ENCODE assay signal across 14 mouse cellular contexts in the genomic region with DNA sequence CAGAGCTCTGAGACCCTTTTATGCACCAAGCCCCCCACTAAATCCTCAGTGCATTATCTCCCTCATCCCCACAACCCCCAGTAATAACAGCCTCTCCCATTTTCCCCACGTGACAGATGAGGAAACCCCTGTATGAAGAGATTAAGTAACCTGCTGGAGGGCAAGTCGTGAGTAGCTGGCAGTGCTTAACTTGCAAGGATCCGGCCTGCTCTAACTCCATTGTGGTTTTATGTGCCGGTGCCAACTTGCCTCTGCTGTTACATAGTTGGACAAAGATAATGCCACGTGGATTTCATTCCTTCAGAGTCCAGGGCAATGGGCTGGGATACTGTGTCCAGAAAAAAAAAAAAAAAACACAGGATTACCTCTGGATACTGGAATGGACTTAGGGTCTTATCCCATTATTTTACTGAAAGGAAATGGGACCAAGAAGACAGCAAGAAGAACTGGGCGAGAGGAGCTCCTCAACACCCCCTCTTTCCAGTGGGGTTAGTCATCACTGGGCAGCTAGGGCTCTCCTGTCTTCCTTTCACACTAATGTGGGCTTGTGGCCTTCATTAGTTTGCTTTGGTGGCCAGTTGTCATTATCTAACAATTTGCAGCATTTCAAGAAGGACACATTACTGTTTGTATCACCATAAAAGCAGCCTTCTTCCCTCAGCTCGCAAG. TPM values are rescaled to one million over a fixed set of nuclear protein-coding genes. Genes with fewer than 3 reads are reported as not detected.
DNase-seq lines count a peak whose midpoint lies in the region; ATAC-seq and TF ChIP-seq lines count a peak whose summit lies in the region.
"Had no signal": no experiment of that assay in that cellular context is flagged by ENCODE, and none has a peak within 500 bp of the region (broad histone marks: within the 10 kb centered on the region; RNA-seq: fewer than 3 reads in every experiment).

No protein-coding gene starts in this region.

- H3K4me3 ChIP-seq in kidney, embryonic 16.5 days (ENCODE audit: low read length): no peak overlapping the region
- no peak overlapping the region for H3K4me3 ChIP-seq in embryonic facial prominence, embryonic 15.5 days (replicated peaks)
- no peak overlapping the region for H3K4me3 ChIP-seq in left cerebral cortex, adult 2 months
- H3K4me3 ChIP-seq: forebrain, embryonic 10.5 days; liver, embryonic 15.5 days had no signal

- no peak overlapping the region for H3K27ac ChIP-seq in kidney, embryonic 16.5 days (ENCODE audit: low read length)
- H3K27ac ChIP-seq in embryonic facial prominence, embryonic 15.5 days (replicated peaks): peak overlapping the region; percentile 65
- no peak overlapping the region for H3K27ac ChIP-seq in left cerebral cortex, adult 2 months
- H3K27ac ChIP-seq: forebrain, embryonic 10.5 days; liver, embryonic 15.5 days had no signal

- H3K9me3 ChIP-seq in kidney, embryonic 16.5 days (ENCODE audit: low read length): no peaks in the 10 kb centered on the region
- no peaks in the 10 kb centered on the region for H3K9me3 ChIP-seq in embryonic facial prominence, embryonic 15.5 days (replicated peaks)
- H3K9me3 ChIP-seq: forebrain, embryonic 10.5 days; liver, embryonic 15.5 days had no signal

- H3K4me2 ChIP-seq in kidney, embryonic 16.5 days (replicated peaks; ENCODE audit: low read depth, low read length): 0 out of 2 replicates have a peak overlapping the region, but pooled peaks have one; percentile 11
- 0 out of 2 replicates have a peak overlapping the region, but pooled peaks have one; percentile 1 for H3K4me2 ChIP-seq in embryonic facial prominence, embryonic 15.5 days (replicated peaks)
- H3K4me2 ChIP-seq: liver, embryonic 15.5 days had no signal

- H3K36me3 ChIP-seq in kidney, embryonic 16.5 days (ENCODE audit: insufficient read depth, low read length): no peaks in the 10 kb centered on the region
- H3K36me3 ChIP-seq in embryonic facial prominence, embryonic 15.5 days: no peaks in the 10 kb centered on the region
- H3K36me3 ChIP-seq: forebrain, embryonic 10.5 days; liver, embryonic 15.5 days had no signal

- H3K27me3 ChIP-seq in kidney, embryonic 16.5 days (ENCODE audit: insufficient read depth, low read length): no peaks in the 10 kb centered on the region
- H3K27me3 ChIP-seq in embryonic facial prominence, embryonic 15.5 days: no peaks in the 10 kb centered on the region
- H3K27me3 ChIP-seq: liver, embryonic 15.5 days had no signal

- no peak for ATAC-seq in kidney, embryonic 16.5 days (ENCODE audit: low FRiP score, low TSS enrichment)
- ATAC-seq in embryonic facial prominence, embryonic 15.5 days (ENCODE audit: insufficient number of reproducible peaks, low FRiP score, low TSS enrichment, low read depth): no peak

- no peak overlapping the region for H3K9ac ChIP-seq in kidney, embryonic 16.5 days (replicated peaks; ENCODE audit: low read length)
- no peak overlapping the region for H3K9ac ChIP-seq in embryonic facial prominence, embryonic 15.5 days
- H3K9ac ChIP-seq: liver, embryonic 15.5 days had no signal

- no peaks in the 10 kb centered on the region for H3K4me1 ChIP-seq in kidney, embryonic 16.5 days (ENCODE audit: insufficient read depth, low read length)
- peaks cover 7% of the 10 kb centered on the region for H3K4me1 ChIP-seq in embryonic facial prominence, embryonic 15.5 days
- H3K4me1 ChIP-seq: forebrain, embryonic 10.5 days had no signal

- no peak for TF ChIP-seq CTCF in left cerebral cortex, adult 2 months (IDR thresholded peaks at IDR 0.05)

- peak; percentile 21 for DNase-seq in adrenal gland, postnatal 10 days
- DNase-seq in adrenal gland, postnatal 14 days: no peak
- no peak for DNase-seq in kidney, postnatal 14 days
- DNase-seq in skeletal muscle tissue, adult 2 months (ENCODE audit: low read depth, low spot score): peak; percentile 10
- no peak for DNase-seq in thymus, postnatal 25 days
- DNase-seq in left cerebral cortex, adult 2 months (ENCODE audit: extremely low spot score in 1 of 2, low spot score in 2 of 2): no peak
- DNase-seq: cerebellum, postnatal 25 days; gastrocnemius, postnatal 14 days; layer of hippocampus, adult 9-11 months; thymus, postnatal 36 days had no signal

- WGBS in kidney, embryonic 16.5 days: 69% methylated on average over 7 of the region's 7 CpGs
- 41% methylated on average over 7 of the region's 7 CpGs for WGBS in embryonic facial prominence, embryonic 15.5 days

- intact Hi-C loops in left cerebral cortex, adult 2 months (cut with DNase I): no loop called here

RNA-seq across cellular contexts. Expression of gene Fzd5, which starts 18.6 kb away (rescaled TPM):
- total RNA-seq in adrenal gland, postnatal 10 days (2021): 10 to 100 TPM; 12.1 to 13.7 TPM
- 12.8 and 14.4 TPM in 2 replicates for total RNA-seq in adrenal gland, postnatal 14 days (2021)
- 2.1 and 2.4 TPM in 2 replicates for polyA plus RNA-seq in kidney, embryonic 16.5 days (2015; fragmentation: Nextera tagmentation; extraction: Ambion mirVana)
- 2.1 and 2.3 TPM in 2 replicates for polyA plus RNA-seq in embryonic facial prominence, embryonic 15.5 days (2015; fragmentation: Nextera tagmentation; extraction: Ambion mirVana)
- total RNA-seq in left cerebral cortex, adult 2 months (2021): 1 to 10 TPM in 1 of 2 experiments, under 1 TPM in 1; 0.93 to 1.4 TPM

Comparison
In these comparisons a context has a peak if more than half of its experiments do, and no peak if none do; other contexts are left out.
1. DNase-seq: peak in adrenal gland, postnatal 10 days (single experiment) and skeletal muscle tissue, adult 2 months (single experiment); none in adrenal gland, postnatal 14 days (single experiment), kidney, postnatal 14 days (single experiment), thymus, postnatal 25 days (single experiment) and left cerebral cortex, adult 2 months (0 of 2).